Mouse (Mus musculus): ENCODE results near the gene Nlrp1a. TPM values are rescaled to one million over a fixed set of nuclear protein-coding genes. Genes with fewer than 3 reads are reported as not detected.

Nlrp1a gene
- polyA plus RNA-seq, 2 experiments, result 0.17 to 0.32 TPM

- H3K4me2 ChIP-seq (ENCODE audit: low read depth), result no peak overlapping the region
- DNase-seq (ENCODE audit: low read depth in 3 of 3, low spot score in 3 of 3), result no peak
- no peak overlapping the region for H3K9ac ChIP-seq (replicated peaks)
- no peak for ATAC-seq (ENCODE audit: insufficient read depth)
- WGBS (ENCODE audit: insufficient replicate concordance), result 57% methylated on average over 1 of the region's 1 CpGs
- TF ChIP-seq EP300 (IDR thresholded peaks at IDR 0.05; ENCODE audit: low read depth) (no peak), CTCF (IDR thresholded peaks at IDR 0.05; ENCODE audit: low read depth) (no peak)
- H3K9me3 ChIP-seq (ENCODE audit: control insufficient read depth, low read length), result no peaks in the 10 kb centered on the region
- H3K27me3 ChIP-seq (ENCODE audit: control insufficient read depth, insufficient read depth, low read length), result no peaks in the 10 kb centered on the region
- H3K4me1 ChIP-seq (replicated peaks; ENCODE audit: control insufficient read depth in 2 of 2, insufficient read depth in 2 of 2, low read length in 1 of 2), result no peaks in the 10 kb centered on the region
- H3K27ac ChIP-seq, result no peak overlapping the region
- H3K36me3 ChIP-seq (replicated peaks; ENCODE audit: control insufficient read depth, insufficient read depth, low read depth), result no peaks in the 10 kb centered on the region
- no peak overlapping the region for H3K4me3 ChIP-seq (ENCODE audit: insufficient read depth in 1 of 2, low read depth in 2 of 2, low read length in 2 of 2)
Observed at GRCm38 (mm10) chr11:71142031-71142430, 2.5 kb downstream of the Nlrp1a start.

- no peaks in the 10 kb centered on the region for H3K27me3 ChIP-seq (ENCODE audit: control insufficient read depth, insufficient read depth, low read length)
- H3K4me1 ChIP-seq (replicated peaks; ENCODE audit: control insufficient read depth in 2 of 2, insufficient read depth in 2 of 2, low read length in 1 of 2), result no peaks in the 10 kb centered on the region
- no peak overlapping the region for H3K9ac ChIP-seq (replicated peaks)
- ATAC-seq (ENCODE audit: insufficient read depth) (no peak), DNase-seq (ENCODE audit: low read depth in 3 of 3, low spot score in 3 of 3) (no peak)
- no peak overlapping the region for H3K4me2 ChIP-seq (ENCODE audit: low read depth)
- WGBS (ENCODE audit: insufficient replicate concordance), result 46% methylated on average over 2 of the region's 2 CpGs
- no peaks in the 10 kb centered on the region for H3K9me3 ChIP-seq (ENCODE audit: control insufficient read depth, low read length)
- no peaks in the 10 kb centered on the region for H3K36me3 ChIP-seq (replicated peaks; ENCODE audit: control insufficient read depth, insufficient read depth, low read depth)
- TF ChIP-seq EP300 (IDR thresholded peaks at IDR 0.05; ENCODE audit: low read depth) (no peak), CTCF (IDR thresholded peaks at IDR 0.05; ENCODE audit: low read depth) (no peak)
- no peak overlapping the region for H3K4me3 ChIP-seq (ENCODE audit: insufficient read depth in 1 of 2, low read depth in 2 of 2, low read length in 2 of 2)
- H3K27ac ChIP-seq, result no peak overlapping the region
Observed at GRCm38 (mm10) chr11:71107128-71107527, 37.4 kb downstream of the Nlrp1a start.

- H3K4me3 ChIP-seq (ENCODE audit: insufficient read depth in 1 of 2, low read depth in 2 of 2, low read length in 2 of 2), result no peak overlapping the region
- no peak overlapping the region for H3K4me2 ChIP-seq (ENCODE audit: low read depth)
- no peaks in the 10 kb centered on the region for H3K36me3 ChIP-seq (replicated peaks; ENCODE audit: control insufficient read depth, insufficient read depth, low read depth)
- DNase-seq (ENCODE audit: low read depth in 3 of 3, low spot score in 3 of 3), result no peak
- no peak for ATAC-seq (ENCODE audit: insufficient read depth)
- no peak for TF ChIP-seq CTCF (IDR thresholded peaks at IDR 0.05; ENCODE audit: low read depth)
- no peak for TF ChIP-seq EP300 (IDR thresholded peaks at IDR 0.05; ENCODE audit: low read depth)
- H3K9me3 ChIP-seq (ENCODE audit: control insufficient read depth, low read length), result no peaks in the 10 kb centered on the region
- no peaks in the 10 kb centered on the region for H3K27me3 ChIP-seq (ENCODE audit: control insufficient read depth, insufficient read depth, low read length)
- H3K4me1 ChIP-seq (replicated peaks; ENCODE audit: control insufficient read depth in 2 of 2, insufficient read depth in 2 of 2, low read length in 1 of 2), result no peaks in the 10 kb centered on the region
- no peak overlapping the region for H3K27ac ChIP-seq
- no peak overlapping the region for H3K9ac ChIP-seq (replicated peaks)
Observed at GRCm38 (mm10) chr11:71106261-71107021, 38.1 kb downstream of the Nlrp1a start.

GRCm38 (mm10) chr11:71103931-71104330 lies 40.6 kb downstream of the Nlrp1a start:
- no peak for ATAC-seq (ENCODE audit: insufficient read depth)
- no peak for TF ChIP-seq EP300 (IDR thresholded peaks at IDR 0.05; ENCODE audit: low read depth)
- no peak for TF ChIP-seq CTCF (IDR thresholded peaks at IDR 0.05; ENCODE audit: low read depth)
- no peak for DNase-seq (ENCODE audit: low read depth in 3 of 3, low spot score in 3 of 3)
- Histone ChIP-seq H3K4me1 (replicated peaks; ENCODE audit: control insufficient read depth in 2 of 2, insufficient read depth in 2 of 2, low read length in 1 of 2) (no peaks in the 10 kb centered on the region), H3K36me3 (replicated peaks; ENCODE audit: control insufficient read depth, insufficient read depth, low read depth) (no peaks in the 10 kb centered on the region), H3K9me3 (ENCODE audit: control insufficient read depth, low read length) (no peaks in the 10 kb centered on the region), H3K27me3 (ENCODE audit: control insufficient read depth, insufficient read depth, low read length) (no peaks in the 10 kb centered on the region), H3K27ac (no peak overlapping the region), H3K9ac (replicated peaks) (no peak overlapping the region), H3K4me3 (ENCODE audit: insufficient read depth in 1 of 2, low read depth in 2 of 2, low read length in 2 of 2) (no peak overlapping the region), H3K4me2 (ENCODE audit: low read depth) (no peak overlapping the region)

GRCm38 (mm10) chr11:71076342-71076741 lies 68.2 kb downstream of the Nlrp1a start:
- Histone ChIP-seq H3K9ac (replicated peaks) (no peak overlapping the region), H3K4me3 (ENCODE audit: insufficient read depth in 1 of 2, low read depth in 2 of 2, low read length in 2 of 2) (no peak overlapping the region), H3K36me3 (replicated peaks; ENCODE audit: control insufficient read depth, insufficient read depth, low read depth) (no peaks in the 10 kb centered on the region), H3K9me3 (ENCODE audit: control insufficient read depth, low read length) (no peaks in the 10 kb centered on the region), H3K27ac (no peak overlapping the region), H3K4me2 (ENCODE audit: low read depth) (no peak overlapping the region), H3K27me3 (ENCODE audit: control insufficient read depth, insufficient read depth, low read length) (no peaks in the 10 kb centered on the region), H3K4me1 (replicated peaks; ENCODE audit: control insufficient read depth in 2 of 2, insufficient read depth in 2 of 2, low read length in 1 of 2) (no peaks in the 10 kb centered on the region)
- DNase-seq (ENCODE audit: low read depth in 3 of 3, low spot score in 3 of 3), result no peak
- ATAC-seq (ENCODE audit: insufficient read depth), result no peak
- no peak for TF ChIP-seq EP300 (IDR thresholded peaks at IDR 0.05; ENCODE audit: low read depth)
- TF ChIP-seq CTCF (IDR thresholded peaks at IDR 0.05; ENCODE audit: low read depth), result no peak
- 36% methylated on average over 1 of the region's 1 CpGs for WGBS (ENCODE audit: insufficient replicate concordance)
